Mouse (Mus musculus) G1E-ER4 (cell line): ENCODE results near the gene Cds1. TPM values are rescaled to one million over a fixed set of nuclear protein-coding genes. Genes with fewer than 3 reads are reported as not detected.

Source experiments
- GATA1 ChIP-seq: IDR thresholded peaks from one replicate; pipeline ENCODE4 v1.8.0; 2012; ENCODE audit warnings: low read length, inconsistent platforms
- polyA plus RNA-seq: library from polyadenylated mRNA; stranded (reverse); fragments of >175 nt; gene quantifications from 2 replicates; pipeline ENCODE4 v1.2.3, GENCODE M21; 2012

Gene Cds1
- polyA plus RNA-seq, 1 experiment, result not detected

GRCm38 (mm10) chr5:101836221-101836620 is 71.3 kb downstream of the Cds1 start:
- TF ChIP-seq GATA1, result no peak

DNA sequence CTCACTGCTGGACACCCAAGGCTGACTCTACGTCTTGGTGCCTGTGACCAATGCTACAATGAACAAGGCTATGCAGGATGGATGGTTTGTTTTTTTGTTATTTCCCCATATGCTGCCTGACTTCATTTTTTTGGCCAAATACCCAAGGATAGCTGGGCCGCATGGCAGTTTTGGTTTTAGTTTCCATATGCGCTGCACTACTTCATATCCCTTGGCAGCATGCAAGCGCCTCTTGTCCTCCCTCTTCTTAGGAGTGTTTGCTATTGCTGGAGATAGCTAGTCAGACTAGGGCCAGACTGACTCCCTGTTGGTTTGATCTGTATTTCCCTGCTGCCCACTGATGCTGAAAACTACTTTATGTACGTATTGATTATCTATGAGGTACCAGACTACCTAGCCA is 75.5 kb downstream of the Cds1 start:
- TF ChIP-seq GATA1, result no peak

GRCm38 (mm10) chr5:101845011-101845410 is 80.1 kb downstream of the Cds1 start:
- no peak for TF ChIP-seq GATA1

GRCm38 (mm10) chr5:101845930-101846329 is 81.0 kb downstream of the Cds1 start:
- no peak for TF ChIP-seq GATA1

- TF ChIP-seq GATA1, result no peak
Observed at GRCm38 (mm10) chr5:101847323-101847722, 82.4 kb downstream of the Cds1 start.

DNA sequence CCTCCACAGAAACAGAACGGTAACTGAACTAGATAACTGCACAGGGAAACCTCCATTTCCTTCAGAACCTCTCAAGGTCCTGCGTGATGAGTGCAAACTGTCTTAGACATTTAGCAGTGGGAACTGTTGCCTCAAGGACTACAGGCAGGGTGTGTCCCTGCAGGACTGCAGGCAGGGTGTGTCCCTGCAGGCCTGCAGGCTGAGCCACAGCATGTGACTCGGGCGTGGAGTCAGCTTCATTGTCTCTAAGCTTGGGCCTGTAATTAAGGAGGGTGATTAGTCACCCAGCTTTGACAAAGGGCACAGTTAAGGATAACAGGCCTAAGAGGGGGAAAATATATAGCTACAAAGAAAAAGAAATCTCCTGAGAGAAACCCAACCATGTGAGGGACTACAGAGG is 82.8 kb downstream of the Cds1 start:
- no peak for TF ChIP-seq GATA1

GRCm38 (mm10) chr5:101851133-101851532 is 86.2 kb downstream of the Cds1 start:
- TF ChIP-seq GATA1, result no peak

GRCm38 (mm10) chr5:101852116-101852680 is 87.3 kb downstream of the Cds1 start:
- TF ChIP-seq GATA1, result no peak

DNA sequence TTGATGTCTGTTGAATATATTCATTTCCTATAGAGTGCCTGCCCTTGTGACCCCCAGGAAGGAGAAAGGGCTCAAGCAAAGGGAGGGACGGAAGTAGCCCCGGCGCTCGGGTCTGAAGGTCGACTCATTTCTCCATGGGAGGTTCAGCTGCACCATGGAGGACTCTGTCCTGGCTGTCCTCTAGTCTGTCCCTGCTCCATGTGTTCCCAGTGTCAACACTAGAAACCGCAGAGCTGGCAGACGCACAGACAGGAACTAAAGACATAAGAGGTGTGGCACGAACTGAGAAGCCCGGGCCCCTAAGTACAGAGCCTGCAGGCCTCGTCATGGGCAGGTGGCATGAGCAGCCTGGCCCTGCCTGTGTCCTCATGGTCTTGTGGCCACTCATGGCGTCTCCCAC is 89.2 kb downstream of the Cds1 start:
- TF ChIP-seq GATA1, result no peak

- TF ChIP-seq GATA1, result no peak
Observed at GRCm38 (mm10) chr5:101854667-101855066, 89.7 kb downstream of the Cds1 start.

DNA sequence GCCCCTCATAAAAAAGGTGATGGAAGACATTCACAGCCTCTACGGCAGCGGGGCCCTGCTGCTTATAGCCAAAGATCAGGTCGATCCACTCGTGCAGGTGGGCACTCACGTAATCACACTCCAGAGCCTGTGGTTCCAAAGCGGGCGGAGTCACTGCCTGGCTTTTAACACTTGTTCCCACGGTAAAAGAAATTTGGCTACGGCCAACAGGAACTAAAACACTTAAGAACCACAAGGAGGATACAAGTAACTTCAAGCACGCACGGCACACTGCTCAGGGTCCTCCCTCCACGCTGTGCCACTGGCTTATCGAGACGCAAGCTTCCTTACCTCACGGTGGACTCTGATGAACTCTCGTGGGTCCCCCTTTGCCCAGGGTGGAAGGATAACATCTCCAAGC is 90.5 kb downstream of the Cds1 start:
- TF ChIP-seq GATA1, result no peak

DNA sequence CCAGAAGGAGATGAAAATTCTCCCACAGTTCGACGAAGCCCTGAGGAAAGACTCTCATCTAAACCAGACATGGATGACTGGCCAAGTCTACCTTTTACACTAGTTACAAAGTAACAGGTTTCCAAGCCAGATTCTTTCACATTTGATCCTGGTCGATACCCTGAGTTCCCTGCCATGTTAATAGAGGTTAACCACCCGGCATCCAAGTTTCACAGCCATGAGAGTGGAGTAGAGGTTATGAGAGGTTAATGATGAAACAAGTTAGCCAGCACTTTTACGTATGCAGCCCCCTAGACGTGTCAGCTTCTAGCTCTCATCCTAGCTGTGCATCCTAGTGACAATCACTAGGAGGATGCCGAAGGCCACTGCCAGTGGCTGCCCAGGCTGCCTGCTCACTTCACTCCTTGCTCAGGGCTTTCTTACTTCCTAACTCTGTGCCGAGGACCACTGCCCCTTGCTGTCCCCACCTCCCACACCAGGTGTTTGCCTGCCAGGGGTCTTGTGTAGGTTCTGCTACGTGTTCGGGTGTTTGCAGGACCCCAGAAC is 94.0 kb downstream of the Cds1 start:
- TF ChIP-seq GATA1, result no peak

DNA sequence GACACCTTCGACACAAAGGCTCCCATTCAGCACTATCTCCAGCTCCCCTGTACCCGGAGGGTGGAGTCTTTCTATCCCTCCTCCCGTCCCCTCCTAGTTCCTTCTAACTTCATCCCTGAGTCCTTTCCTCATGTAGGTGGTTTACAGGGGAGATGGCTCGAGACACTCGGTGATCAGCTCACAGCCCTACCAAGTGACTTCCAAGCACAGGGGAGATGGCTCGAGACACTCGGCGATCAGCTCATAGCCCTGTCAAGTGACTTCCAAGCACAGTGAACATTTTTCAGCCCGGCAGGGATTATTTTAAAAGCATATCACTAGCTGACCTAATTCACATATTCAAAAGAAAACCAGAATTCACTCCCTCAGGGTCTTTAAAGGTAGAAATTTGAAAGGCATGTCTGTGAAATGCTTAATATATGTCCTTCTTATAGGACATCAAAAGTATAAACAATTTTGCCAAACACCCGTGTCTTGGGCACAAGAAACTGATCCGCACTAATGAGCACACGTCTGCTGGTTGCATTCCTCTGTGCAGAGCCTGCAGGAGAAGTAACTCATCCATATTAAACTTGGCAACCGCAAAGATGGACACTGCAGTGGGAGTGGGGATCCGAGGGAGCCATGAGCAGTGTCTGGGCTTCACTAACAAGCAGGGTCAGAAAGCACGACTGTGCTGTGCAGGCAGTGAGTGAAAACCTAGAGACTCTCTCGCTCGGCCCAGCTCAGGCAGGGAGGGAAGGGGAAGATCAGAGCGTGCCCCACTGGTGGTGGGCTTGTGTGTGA is 97.0 kb downstream of the Cds1 start:
- no peak for TF ChIP-seq GATA1

GRCm38 (mm10) chr5:101862651-101863050 is 97.7 kb downstream of the Cds1 start:
- no peak for TF ChIP-seq GATA1

- TF ChIP-seq GATA1, result no peak
Observed at GRCm38 (mm10) chr5:101863946-101864345, 99.0 kb downstream of the Cds1 start.

GRCm38 (mm10) chr5:101866722-101867121 is 101.8 kb downstream of the Cds1 start:
- TF ChIP-seq GATA1, result no peak

Other genes starting within 250 kb of the Cds1 start
- gene Nkx6-1, start 100.1 kb upstream of the Cds1 start, polyA plus RNA-seq, result not detected in 2 replicates